Mouse (Mus musculus) liver, embryonic 16.5 days (tissue): ENCODE results near the gene Bcl11a. TPM values are rescaled to one million over a fixed set of nuclear protein-coding genes. Genes with fewer than 3 reads are reported as not detected.

ENCODE experiments used
- ATAC-seq: fragments of 200-750 bp; cut with Nextera tagmentation; 2 replicates; pipeline ENCODE4 v1.8.0; 2017; ENCODE audit warnings: low read depth, mild to moderate bottlenecking, moderate number of reproducible peaks, moderate library complexity
- H3K27ac ChIP-seq: fragments of 300-500 bp; sonication (generic); 2 replicates; pipeline ENCODE4 v1.5.1; 2014; ENCODE audit warnings: mild to moderate bottlenecking, low read length
- H3K27me3 ChIP-seq: fragments of 300-500 bp; sonication (generic); 2 replicates; pipeline ENCODE4 v1.6.1; 2014; ENCODE audit warnings: low read depth, low read length, mixed read lengths; ENCODE audit not compliant: control insufficient read depth, insufficient read depth
- H3K36me3 ChIP-seq: fragments of 300-500 bp; sonication (generic); 2 replicates; pipeline ENCODE4 v1.6.1; 2014; ENCODE audit warnings: mild to moderate bottlenecking; ENCODE audit not compliant: control insufficient read depth, insufficient read depth
- H3K4me1 ChIP-seq: fragments of 300-500 bp; sonication (generic); 2 replicates; pipeline ENCODE4 v1.6.1; 2014; ENCODE audit warnings: low read depth, low read length, mixed read lengths; ENCODE audit not compliant: control insufficient read depth
- H3K4me2 ChIP-seq: fragments of 300-500 bp; sonication (generic); 2 replicates; pipeline ENCODE4 v1.6.1; 2014; ENCODE audit warnings: low read depth, low read length, mixed read lengths
- H3K4me3 ChIP-seq: fragments of 300-500 bp; sonication (generic); 2 replicates; pipeline ENCODE4 v1.5.1; 2014; ENCODE audit warnings: low read depth, mild to moderate bottlenecking, low read length
- H3K9ac ChIP-seq: fragments of 300-500 bp; sonication (generic); 2 replicates; pipeline ENCODE4 v1.6.1; 2014; ENCODE audit warnings: low read depth, low read length
- H3K9me3 ChIP-seq: fragments of 300-500 bp; sonication (generic); replicated peaks from 2 replicates; pipeline ENCODE4 v1.6.1; 2016; ENCODE audit warnings: low read length; ENCODE audit not compliant: control insufficient read depth
- WGBS: fragments of 180-500 bp; shearing (Covaris S2); extraction: QIAGEN DNeasy Blood & Tissue Kit; methylation state at CpG from one replicate; pipeline ENCODE4 v1.1.7; 2014; ENCODE audit not compliant: insufficient replicate concordance; 5-methylcytosine and 5-hydroxymethylcytosine counted together
- polyA plus RNA-seq: library from polyadenylated mRNA; unstranded; fragments of >200 nt; fragmentation: Nextera tagmentation; extraction: Ambion mirVana; gene quantifications from 2 replicates; pipeline ENCODE4 v1.2.1, GENCODE M21; 2015

Bcl11a gene
- polyA plus RNA-seq, 1 experiment from 2014 or later, result 17.7 TPM

- no peak overlapping the region for H3K27ac ChIP-seq
- H3K4me2 ChIP-seq, result no peak overlapping the region
- no peak overlapping the region for H3K9ac ChIP-seq
- 43% methylated on average over 9 of the region's 9 CpGs for WGBS
- no peak; the same call in 1 of the 2 replicates for ATAC-seq
- no peaks in the 10 kb centered on the region for H3K27me3 ChIP-seq
- 0 out of 2 replicates have a peak, but pooled peaks cover 4% of the 10 kb centered on the region for H3K36me3 ChIP-seq
- H3K9me3 ChIP-seq, result no peaks in the 10 kb centered on the region
- H3K4me1 ChIP-seq, result peaks cover 29% of the 10 kb centered on the region
- H3K4me3 ChIP-seq, result no peak overlapping the region
Observed at GRCm38 (mm10) chr11:24095236-24095635, 17.4 kb downstream of the Bcl11a start.

- ATAC-seq, result no peak
- 77% methylated on average over 7 of the region's 7 CpGs for WGBS
Observed at GRCm38 (mm10) chr11:24095656-24096353, 17.9 kb downstream of the Bcl11a start.

GRCm38 (mm10) chr11:24096483-24096882, 18.6 kb downstream of the Bcl11a start:
- Histone ChIP-seq H3K4me2 (no peak overlapping the region), H3K36me3 (no peaks in the 10 kb centered on the region), H3K4me1 (peaks cover 40% of the 10 kb centered on the region), H3K4me3 (no peak overlapping the region), H3K9me3 (no peaks in the 10 kb centered on the region), H3K27me3 (no peaks in the 10 kb centered on the region), H3K27ac (no peak overlapping the region), H3K9ac (no peak overlapping the region)
- ATAC-seq, result no peak
- 69% methylated on average over 6 of the region's 6 CpGs for WGBS

More at GRCm38 (mm10) chr11:24095656-24096353, 17.9 kb downstream of the Bcl11a start:
- no peak overlapping the region for H3K27ac ChIP-seq
- peaks cover 35% of the 10 kb centered on the region for H3K4me1 ChIP-seq
- H3K9me3 ChIP-seq, result no peaks in the 10 kb centered on the region
- no peaks in the 10 kb centered on the region for H3K27me3 ChIP-seq
- no peak overlapping the region for H3K9ac ChIP-seq
- H3K4me3 ChIP-seq, result no peak overlapping the region
- H3K36me3 ChIP-seq, result no peaks in the 10 kb centered on the region
- H3K4me2 ChIP-seq, result no peak overlapping the region

GRCm38 (mm10) chr11:24097026-24097425, 19.2 kb downstream of the Bcl11a start:
- Histone ChIP-seq H3K9me3 (no peaks in the 10 kb centered on the region), H3K36me3 (no peaks in the 10 kb centered on the region), H3K27ac (no peak overlapping the region), H3K27me3 (no peaks in the 10 kb centered on the region), H3K9ac (no peak overlapping the region), H3K4me2 (no peak overlapping the region), H3K4me3 (no peak overlapping the region), H3K4me1 (peaks cover 46% of the 10 kb centered on the region)
- no peak for ATAC-seq
- 73% methylated on average over 6 of the region's 6 CpGs for WGBS

- no peaks in the 10 kb centered on the region for H3K27me3 ChIP-seq
- H3K9ac ChIP-seq, result no peak overlapping the region
- WGBS, result 67% methylated on average over 5 of the region's 5 CpGs
- peaks cover 48% of the 10 kb centered on the region for H3K4me1 ChIP-seq
- no peak overlapping the region for H3K4me3 ChIP-seq
- ATAC-seq, result no peak
- H3K27ac ChIP-seq, result no peak overlapping the region
- no peaks in the 10 kb centered on the region for H3K9me3 ChIP-seq
- no peaks in the 10 kb centered on the region for H3K36me3 ChIP-seq
- H3K4me2 ChIP-seq, result no peak overlapping the region
Observed at GRCm38 (mm10) chr11:24098069-24098468, 20.2 kb downstream of the Bcl11a start.

- 51% methylated on average over 3 of the region's 3 CpGs for WGBS
- no peaks in the 10 kb centered on the region for H3K9me3 ChIP-seq
- H3K27me3 ChIP-seq, result no peaks in the 10 kb centered on the region
- peaks cover 50% of the 10 kb centered on the region for H3K4me1 ChIP-seq
- H3K4me2 ChIP-seq, result no peak overlapping the region
- no peak overlapping the region for H3K4me3 ChIP-seq
- H3K27ac ChIP-seq, result peak overlapping the region; percentile 2; the same call in 1 of the 2 replicates
- ATAC-seq, result no peak
- no peaks in the 10 kb centered on the region for H3K36me3 ChIP-seq
- H3K9ac ChIP-seq, result no peak overlapping the region
Observed at GRCm38 (mm10) chr11:24098662-24099061, 20.8 kb downstream of the Bcl11a start.

- peak overlapping the region; percentile 2; the same call in 1 of the 2 replicates for H3K27ac ChIP-seq
- WGBS, result 62% methylated on average over 10 of the region's 10 CpGs
- no peaks in the 10 kb centered on the region for H3K36me3 ChIP-seq
- H3K9me3 ChIP-seq, result no peaks in the 10 kb centered on the region
- H3K4me3 ChIP-seq, result no peak overlapping the region
- no peaks in the 10 kb centered on the region for H3K27me3 ChIP-seq
- H3K4me2 ChIP-seq, result peak overlapping the region; percentile 36; the same call in 1 of the 2 replicates
- peaks cover 48% of the 10 kb centered on the region for H3K4me1 ChIP-seq
- ATAC-seq, result no peak
- no peak overlapping the region for H3K9ac ChIP-seq
Observed at GRCm38 (mm10) chr11:24099215-24099614, 21.4 kb downstream of the Bcl11a start.

GRCm38 (mm10) chr11:24099886-24100293, 22.0 kb downstream of the Bcl11a start:
- Histone ChIP-seq H3K4me3 (peak overlapping the region; percentile 4; the same call in 1 of the 2 replicates), H3K4me1 (peaks cover 46% of the 10 kb centered on the region), H3K9ac (no peak overlapping the region)

GRCm38 (mm10) chr11:24100449-24101070, 22.7 kb downstream of the Bcl11a start:
- WGBS, result 19% methylated on average over 4 of the region's 4 CpGs
- ATAC-seq, result peak; percentile 74
- H3K4me3 ChIP-seq, result no peak overlapping the region
- H3K27ac ChIP-seq, result peak overlapping the region; percentile 80
- H3K9me3 ChIP-seq, result no peaks in the 10 kb centered on the region
- no peaks in the 10 kb centered on the region for H3K27me3 ChIP-seq
- no peak overlapping the region for H3K9ac ChIP-seq
- H3K4me1 ChIP-seq, result peaks cover 41% of the 10 kb centered on the region
- H3K36me3 ChIP-seq, result no peaks in the 10 kb centered on the region
- peak overlapping the region; percentile 36 for H3K4me2 ChIP-seq

More at GRCm38 (mm10) chr11:24099886-24100293, 22.0 kb downstream of the Bcl11a start:
- 18% methylated on average over 7 of the region's 7 CpGs for WGBS
- Histone ChIP-seq H3K9me3 (no peaks in the 10 kb centered on the region), H3K27me3 (no peaks in the 10 kb centered on the region), H3K36me3 (no peaks in the 10 kb centered on the region), H3K27ac (peak overlapping the region; percentile 62), H3K4me2 (peak overlapping the region; percentile 36)
- peak; percentile 55 for ATAC-seq
